Mouse (Mus musculus): ENCODE data around the gene Dusp13. TPM values are rescaled to one million over a fixed set of nuclear protein-coding genes. Genes with fewer than 3 reads are reported as not detected.

The Dusp13 gene
- total RNA-seq, 2 experiments from 2014 or later = 0.53 to 1.1 TPM

DNA sequence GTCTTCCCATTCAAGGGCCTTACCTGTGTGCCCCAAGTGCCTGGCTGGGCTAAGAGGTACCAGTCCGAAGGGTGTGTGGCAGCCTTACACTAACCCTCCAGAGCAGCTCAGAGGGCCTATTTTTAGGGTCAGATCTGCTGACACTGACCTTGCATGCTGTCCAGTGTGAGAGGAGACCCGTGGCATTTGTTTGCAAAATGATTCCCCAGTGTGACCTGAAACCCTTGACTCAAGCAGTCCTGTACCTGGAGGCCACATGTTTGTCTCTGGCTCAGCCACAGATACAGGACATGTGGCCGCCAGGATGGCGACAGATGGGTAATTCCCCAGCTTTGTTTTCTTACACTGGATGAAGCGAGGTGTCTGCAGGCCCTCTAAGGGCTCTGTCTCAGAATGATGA, 36.5 kb downstream of the Dusp13 start, which contains the start of gene Dupd1:
Dupd1 (minus strand) TSS at position 91 of the 400 bp plus-strand sequence.
- intact Hi-C loops (cut with DNase I) = no loop called here
- no peak for DNase-seq (ENCODE audit: low spot score in 2 of 2)

DNA sequence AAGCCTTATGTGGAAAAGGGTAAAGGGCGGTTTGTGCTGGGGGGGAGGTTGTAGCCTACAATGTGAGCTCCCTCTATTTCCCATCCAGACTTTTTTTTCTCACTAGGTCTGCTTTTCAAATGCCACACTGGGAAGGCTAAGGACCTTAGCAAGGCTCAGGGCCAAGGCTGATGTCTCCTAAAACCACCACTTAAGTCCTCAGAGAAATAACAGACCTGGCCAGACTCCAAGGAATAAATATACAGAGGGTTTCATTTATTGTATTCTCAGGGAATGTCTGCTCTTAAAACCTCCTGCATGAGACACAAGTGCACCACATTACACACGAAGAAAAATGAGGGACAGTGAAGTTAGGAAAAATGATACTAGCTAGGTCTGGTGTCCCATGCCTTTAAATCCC, 39.8 kb downstream of the Dusp13 start:
- intact Hi-C loops (cut with DNase I) = no loop called here
- DNase-seq (ENCODE audit: low spot score in 2 of 2) = no peak

DNA sequence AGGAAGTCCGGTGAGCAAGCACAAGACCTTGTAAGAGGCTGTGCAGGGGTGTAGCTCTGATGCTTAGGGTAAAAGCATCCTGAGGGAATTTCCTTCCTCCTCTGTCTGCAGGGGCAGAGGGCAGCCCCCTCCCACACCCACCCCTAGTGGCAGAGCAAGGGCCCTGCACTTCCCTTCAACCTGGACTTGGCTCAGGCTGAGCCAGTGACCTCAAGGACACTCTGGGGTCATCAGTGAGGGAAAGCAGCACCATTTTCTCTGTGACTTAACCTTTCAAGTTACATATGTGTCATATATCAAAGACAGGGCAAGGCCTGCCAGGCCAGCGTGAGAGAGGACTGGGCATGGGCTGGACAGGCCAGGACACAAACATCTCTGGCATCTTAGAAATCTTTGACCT, 41.4 kb downstream of the Dusp13 start:
- DNase-seq (ENCODE audit: low spot score in 2 of 2) = no peak
- intact Hi-C loops (cut with DNase I) = no loop called here

DNA sequence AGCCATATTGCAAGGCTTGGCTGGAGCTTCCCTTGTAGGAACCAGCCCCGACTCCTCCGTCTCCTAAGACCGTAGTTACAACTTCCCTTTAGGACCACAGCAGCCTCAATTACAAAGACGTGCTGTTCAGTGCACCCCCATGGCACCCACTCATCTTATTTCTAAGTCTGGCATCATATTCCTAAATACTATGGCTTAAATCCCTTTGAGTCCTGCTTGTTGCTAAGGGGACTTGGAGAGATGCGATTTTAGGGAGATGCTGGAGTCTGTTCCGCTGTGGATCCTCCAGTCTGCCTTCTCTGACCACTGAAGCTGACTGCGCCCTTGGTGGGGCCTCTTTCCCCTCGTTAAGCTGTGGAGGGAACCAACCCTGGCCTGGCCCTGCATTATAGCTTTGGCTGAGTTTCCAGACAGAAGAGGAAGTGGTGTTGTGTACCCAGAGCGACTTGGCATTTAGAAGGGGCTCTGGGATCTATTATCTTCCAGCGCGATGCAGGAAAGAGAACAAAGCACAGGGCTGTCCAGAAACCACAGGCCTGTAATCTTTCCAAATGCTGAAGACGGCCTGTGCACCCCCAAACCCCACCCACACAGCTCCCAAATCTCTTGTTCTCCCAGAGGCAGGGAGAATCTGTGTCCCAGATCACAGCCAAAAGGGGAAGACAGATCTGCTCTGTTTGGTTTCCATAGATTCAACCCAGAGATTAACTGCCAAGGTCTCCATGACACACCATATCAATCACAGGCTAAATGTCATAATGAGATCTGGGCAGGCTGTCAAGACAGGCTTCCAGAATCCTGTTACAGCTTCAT, 44.0 kb downstream of the Dusp13 start:
- intact Hi-C loops (cut with DNase I) = no loop called here
- DNase-seq (ENCODE audit: low spot score in 2 of 2) = peak; percentile 56 to 83

DNA sequence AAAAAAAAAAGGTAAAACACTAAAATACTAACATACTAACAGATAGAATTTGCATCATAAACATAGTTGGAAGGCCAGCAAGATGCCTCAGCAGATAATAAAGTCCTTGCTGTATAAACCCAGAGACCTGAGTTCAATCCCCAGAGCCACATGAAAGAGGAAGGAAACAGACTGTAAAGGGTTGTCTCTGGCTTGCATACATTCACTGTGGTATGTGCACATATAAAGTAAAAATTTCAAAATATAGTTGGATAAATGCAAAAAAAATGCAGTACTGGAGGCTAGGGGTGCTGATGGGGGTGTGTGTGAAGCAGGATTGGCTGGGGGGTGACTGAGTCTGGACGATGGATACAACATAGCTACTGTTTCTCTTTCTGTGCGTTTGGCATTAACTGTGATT, 45.5 kb downstream of the Dusp13 start:
- intact Hi-C loops (cut with DNase I) = no loop called here
- no peak for DNase-seq (ENCODE audit: low spot score in 2 of 2)

DNA sequence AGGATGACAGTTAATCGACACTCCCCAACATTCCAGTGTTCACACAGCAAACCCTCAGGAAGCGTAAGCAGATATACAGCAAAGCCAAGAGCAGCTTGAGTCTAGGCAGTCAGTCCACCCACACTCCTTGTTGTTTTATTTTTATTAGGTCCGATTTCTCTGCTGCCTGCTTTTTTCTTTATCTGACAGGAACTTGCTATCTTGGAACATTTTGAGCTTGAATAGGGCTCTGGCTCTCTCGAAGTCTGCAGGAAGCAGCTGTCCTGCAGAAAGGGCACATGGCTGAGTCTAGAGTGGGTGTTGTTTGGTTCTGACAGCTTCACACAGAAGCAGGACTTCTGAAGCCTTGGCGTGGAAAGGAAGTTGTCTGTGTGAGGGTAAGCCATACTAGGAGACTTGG, 47.7 kb downstream of the Dusp13 start:
- intact Hi-C loops (cut with DNase I) = no loop called here
- DNase-seq (ENCODE audit: low spot score in 2 of 2) = no peak

DNA sequence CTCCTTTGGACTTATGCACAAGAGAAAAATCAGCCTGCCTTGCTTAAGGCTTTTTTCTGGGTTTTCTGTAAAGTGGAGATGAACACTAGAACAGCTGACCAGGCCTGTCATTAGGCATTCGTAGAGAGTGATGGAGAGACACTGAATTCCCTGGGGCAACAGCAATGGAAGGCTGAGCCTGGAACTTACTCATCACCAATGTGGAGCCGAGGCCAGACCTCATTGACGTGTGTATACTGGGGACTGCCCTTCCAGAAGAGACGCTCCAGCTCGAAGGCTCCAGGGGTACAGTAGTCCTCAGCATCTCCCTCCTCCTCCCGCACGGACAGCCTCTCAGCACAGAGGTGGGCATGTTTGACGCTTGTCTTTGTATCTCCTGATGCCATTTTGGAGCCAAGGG, 48.3 kb downstream of the Dusp13 start:
- intact Hi-C loops (cut with DNase I) = no loop called here
- no peak for DNase-seq (ENCODE audit: low spot score in 2 of 2)

DNA sequence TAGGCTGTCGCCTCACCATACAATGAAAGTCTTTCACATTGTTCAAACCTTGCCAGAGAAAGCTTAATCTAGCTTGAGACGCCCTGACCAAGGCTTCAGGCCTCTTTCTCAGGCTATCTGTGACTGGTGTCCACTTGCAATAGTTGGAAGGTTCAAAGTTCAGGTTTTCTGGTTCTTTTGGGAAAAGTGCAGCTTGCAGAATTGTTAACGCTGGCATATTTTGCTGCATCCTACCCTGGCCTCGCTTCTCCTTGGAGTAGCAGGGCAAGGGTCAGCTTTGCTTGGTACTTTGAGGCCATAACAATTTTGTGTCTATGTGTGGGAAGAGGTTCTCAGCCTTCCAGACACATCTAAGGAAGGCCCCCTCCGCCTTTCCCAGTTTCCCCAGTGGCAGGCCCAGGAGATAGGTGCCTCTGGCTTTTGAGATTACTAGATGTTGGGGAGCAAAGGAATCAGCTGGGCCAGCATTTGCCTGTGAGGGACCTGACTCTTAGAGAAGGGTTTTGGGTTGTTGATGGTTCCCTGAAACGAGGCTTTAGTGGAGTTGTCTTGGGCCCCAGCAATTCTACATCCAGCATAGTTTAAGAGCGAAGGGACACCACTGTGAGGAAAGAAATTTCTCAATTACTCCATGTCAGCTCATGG, 54.7 kb downstream of the Dusp13 start:
- intact Hi-C loops (cut with DNase I) = no loop called here
- no peak for DNase-seq (ENCODE audit: low spot score in 2 of 2)

DNA sequence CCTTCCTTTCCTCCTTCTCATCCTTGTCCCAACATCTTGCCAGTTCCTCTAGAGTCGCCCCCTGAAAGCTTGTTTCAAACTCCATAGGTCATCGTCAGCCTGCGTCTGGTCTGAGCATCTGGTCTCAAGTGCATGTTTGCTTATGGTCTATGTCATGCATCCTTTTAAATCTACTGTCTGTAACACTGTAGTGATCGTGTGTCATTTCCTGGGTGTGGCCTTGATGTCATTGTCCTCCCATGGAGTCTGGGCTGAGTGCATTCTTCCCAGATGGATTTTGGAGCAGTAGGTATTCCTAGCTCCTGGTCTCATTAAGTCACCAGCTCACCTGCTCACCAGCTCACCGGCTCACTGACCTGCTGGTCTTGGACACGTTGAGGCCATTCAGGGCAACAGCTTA, 56.0 kb downstream of the Dusp13 start:
- no peak for DNase-seq (ENCODE audit: low spot score in 2 of 2)
- intact Hi-C loops (cut with DNase I) = no loop called here

DNA sequence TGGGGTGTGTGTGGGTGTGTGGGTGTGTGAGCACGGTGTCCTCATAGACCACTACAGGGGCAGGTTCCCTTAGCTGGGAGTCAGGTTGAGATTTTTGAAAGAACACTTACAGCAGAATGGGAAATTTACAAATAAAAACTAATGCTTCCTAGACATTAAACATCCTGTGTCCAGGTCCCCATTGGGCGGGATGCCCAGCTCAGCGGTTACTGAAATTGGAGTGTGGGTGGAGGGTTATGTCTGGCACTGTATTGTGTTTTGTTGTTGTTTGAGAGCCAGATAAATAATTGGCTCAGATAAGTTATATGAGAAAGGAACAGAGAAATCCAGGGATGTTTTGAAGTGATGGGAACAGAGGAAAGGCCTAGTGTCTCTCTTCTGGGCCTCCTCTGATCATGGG, 59.9 kb downstream of the Dusp13 start:
- DNase-seq (ENCODE audit: low spot score in 2 of 2) = no peak
- intact Hi-C loops (cut with DNase I) = loop anchor here (5.0 kb wide), 1 partner anchor 41 kb away; no protein-coding TSS in a partner anchor

DNA sequence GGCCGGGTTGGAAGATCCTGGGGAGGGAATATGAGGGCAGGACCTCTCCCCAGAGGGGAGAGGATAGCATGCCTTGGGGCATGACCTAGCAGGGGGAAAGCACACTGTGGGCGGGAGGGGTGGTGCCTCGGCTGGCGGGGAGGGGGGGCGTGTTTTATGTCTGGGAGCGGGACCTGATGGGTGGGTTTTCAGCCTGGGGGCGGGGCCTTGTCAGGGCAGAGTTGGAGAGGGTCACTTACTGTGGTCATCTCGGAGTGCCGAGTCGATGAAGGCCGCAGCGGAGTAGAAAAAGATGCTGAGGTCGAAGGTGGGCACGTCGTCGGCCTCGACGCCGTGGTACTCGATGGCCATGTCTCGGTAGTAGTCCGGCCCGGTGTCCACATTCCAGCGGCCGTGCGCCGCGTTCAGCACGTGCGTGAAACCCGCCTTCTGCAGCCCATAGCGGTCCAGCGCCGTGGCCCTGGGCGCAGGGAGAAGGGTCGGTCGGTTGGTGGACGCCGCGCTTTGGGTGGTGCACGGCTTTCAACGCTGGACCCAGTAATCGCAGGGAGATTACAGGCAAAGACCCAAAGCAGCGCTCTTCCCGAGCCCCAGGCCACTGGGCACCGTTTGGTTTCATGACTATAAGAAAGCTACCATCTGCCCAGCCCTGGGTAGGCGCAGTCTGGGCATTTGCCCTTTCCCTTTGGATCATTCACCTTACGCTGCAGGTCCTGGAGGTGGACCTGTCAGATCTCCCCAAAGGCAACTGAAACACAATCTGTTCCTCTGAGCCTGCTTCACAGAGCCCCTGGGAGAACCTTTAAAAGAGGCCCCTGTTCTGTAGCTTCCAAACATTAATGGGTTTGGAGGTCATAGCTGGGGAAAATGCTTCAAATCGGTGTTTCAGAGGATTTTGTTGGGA, 64.4 kb downstream of the Dusp13 start:
- intact Hi-C loops (cut with DNase I) = no loop called here
- no peak for DNase-seq (ENCODE audit: low spot score in 2 of 2)

DNA sequence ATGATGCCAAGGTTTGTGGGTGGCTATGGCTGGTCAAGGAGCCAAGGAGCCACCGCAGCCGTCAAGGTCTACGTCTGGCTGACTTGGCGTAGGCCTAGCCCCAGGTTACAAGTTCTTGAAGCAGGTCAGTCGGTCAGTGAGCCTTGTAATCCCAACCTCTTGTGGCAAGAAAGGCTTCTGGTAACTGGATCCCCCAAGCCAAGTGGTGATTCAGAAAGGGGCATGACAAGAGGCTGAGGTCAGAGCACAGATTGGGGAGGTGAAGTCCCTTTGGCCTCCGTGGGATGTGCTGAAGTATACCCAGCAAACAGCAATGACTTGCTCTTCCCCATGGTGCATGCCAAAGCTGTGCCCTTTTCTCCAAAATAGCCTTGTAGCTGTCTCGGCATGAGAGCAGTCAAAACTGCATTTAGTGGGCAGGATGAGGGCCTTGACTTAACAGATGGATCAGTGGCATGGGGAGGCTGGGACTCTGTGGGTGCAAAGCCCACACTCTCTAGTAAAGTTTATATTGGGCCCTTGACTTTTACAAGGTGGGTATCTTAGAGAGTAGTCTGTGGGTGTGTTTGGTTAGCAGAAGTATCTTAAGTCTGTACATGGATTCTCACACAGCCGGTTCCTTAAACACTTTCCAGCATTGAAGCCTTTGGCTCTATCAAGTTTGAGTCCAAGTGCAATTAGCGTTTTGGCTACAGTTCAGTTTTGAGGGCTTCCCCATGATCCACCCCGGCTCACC, 65.4 kb downstream of the Dusp13 start:
- DNase-seq (ENCODE audit: low spot score in 2 of 2) = peak in 1 of 2 experiments; percentile 62
- intact Hi-C loops (cut with DNase I) = no loop called here

DNA sequence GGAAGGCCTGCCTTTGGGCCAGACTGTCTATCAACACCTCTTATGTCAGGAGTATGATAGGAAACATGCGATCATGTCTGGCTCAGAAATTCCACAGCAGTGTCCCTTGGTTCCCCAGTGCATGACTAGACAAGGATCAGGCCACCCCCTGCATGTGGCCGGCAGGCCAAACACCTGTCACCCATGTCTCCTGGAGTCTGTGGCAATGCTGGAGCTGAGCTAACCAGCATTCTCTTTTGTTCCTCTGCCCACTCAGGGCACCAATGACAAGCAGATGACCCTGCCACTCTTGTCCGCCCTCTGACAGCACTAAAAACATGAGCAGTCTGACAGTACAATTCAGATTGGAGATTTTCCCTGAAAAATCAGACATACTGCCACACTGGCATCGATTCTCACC, 67.1 kb downstream of the Dusp13 start:
- intact Hi-C loops (cut with DNase I) = no loop called here
- no peak for DNase-seq (ENCODE audit: low spot score in 2 of 2)

Other genes starting within 250 kb of the Dusp13 start
- under 1 TPM in 1 of 2 experiments, not detected in 1; 0.53 TPM for gene Dupd1, start 36.6 kb downstream of the Dusp13 start, total RNA-seq (2021)
- gene Samd8, start 650 bp downstream of the Dusp13 start, total RNA-seq (2021) = 10 to 100 TPM; 82.5 to 82.8 TPM
- gene Vdac2, start 74.1 kb upstream of the Dusp13 start, total RNA-seq (2021) = 100 to 1,000 TPM; 207 to 226 TPM
- gene Comtd1, start 97.8 kb upstream of the Dusp13 start, total RNA-seq (2021) = 10 to 100 TPM; 28.3 to 31.5 TPM
- 1 to 10 TPM; 2.2 to 4.8 TPM for gene Zfp503, start 238.4 kb upstream of the Dusp13 start, total RNA-seq (2021)

Measured in left cerebral cortex, postnatal 25 days (tissue).